Mouse (Mus musculus): ENCODE measurements around the gene Itga1. TPM values are rescaled to one million over a fixed set of nuclear protein-coding genes. Genes with fewer than 3 reads are reported as not detected.

Gene Itga1
- total RNA-seq, 2 experiments from 2014 or later, result 6.6 to 7.3 TPM

DNA sequence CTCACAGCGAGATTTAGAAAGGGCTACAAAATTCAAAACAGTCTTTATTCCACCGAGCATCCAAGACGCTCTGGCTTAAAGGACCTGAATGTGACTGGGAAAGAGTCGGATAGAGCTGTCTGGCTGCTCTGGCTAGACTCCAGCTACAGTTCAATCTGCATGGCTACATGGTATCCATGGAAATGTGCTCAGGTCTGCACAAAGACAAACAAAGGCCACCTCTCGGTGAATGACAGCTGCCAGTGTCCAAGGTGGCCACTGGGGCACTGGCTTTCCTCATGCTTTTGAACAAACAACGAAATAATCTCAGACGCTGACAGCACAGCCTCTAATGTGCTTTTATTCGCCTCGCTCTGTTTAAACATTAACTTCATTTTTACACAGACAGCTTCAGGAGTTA lies 178.4 kb downstream of the Itga1 start:
- no peak for DNase-seq (ENCODE audit: low spot score in 2 of 2)
- intact Hi-C loops (cut with DNase I), result no loop called here

DNA sequence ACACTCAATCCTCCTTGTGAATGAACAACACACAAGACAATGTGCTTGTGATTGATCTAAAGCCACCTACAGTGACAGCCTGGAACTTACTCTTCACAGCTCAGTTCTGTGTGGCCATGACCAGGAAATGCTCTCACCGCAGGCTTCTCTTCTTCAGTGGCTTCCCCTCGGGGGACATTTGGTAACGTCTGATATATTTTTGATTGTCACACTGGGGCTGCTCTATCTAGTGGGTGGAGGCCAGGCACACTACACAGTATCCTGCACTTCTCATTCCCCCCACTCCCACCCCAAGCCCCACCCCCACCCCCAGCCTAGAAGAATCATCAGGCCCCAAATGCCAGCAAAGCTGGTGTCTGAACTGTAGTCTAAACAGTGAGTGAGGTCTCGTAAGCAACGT lies 186.0 kb downstream of the Itga1 start:
- DNase-seq (ENCODE audit: low spot score in 2 of 2), result no peak
- intact Hi-C loops (cut with DNase I), result no loop called here

DNA sequence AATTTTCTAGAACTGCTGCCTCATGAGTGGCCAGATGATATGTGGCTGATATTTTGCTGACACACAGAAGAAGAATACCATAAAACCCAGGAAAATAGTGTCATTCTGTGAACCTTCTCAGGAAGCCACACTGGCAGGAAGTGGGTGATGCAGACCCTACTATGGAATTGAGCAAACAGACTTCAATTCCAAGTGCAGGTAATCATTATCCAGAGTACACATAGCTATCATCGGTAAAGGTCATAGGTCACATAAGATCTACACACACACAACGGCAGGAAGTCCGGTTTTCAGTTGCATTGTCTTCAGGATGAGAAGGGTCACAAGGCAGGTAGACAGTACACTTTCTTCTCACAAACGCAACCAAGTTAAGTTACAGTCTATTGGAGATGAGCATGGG lies 186.8 kb downstream of the Itga1 start:
- DNase-seq (ENCODE audit: low spot score in 2 of 2), result no peak
- intact Hi-C loops (cut with DNase I), result no loop called here

DNA sequence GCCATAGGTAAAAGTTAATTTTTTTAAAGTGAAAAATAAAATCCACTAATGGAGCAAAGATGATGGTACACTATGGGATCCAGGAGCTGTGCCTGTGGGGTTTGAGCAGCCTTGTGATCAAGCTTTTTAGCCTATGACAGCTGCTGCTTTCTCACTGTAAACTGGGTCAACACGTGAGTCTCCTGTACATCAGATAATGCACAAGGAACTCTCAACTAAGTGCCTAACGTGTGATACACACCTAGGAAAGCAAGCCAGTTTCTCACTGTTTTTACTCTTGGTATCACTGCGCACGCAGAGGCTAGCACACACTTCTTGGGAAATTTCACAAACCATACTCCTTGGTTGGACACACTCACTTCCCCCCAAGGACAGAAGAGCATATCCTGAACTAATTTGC lies 187.2 kb downstream of the Itga1 start:
- DNase-seq (ENCODE audit: low spot score in 2 of 2), result no peak
- intact Hi-C loops (cut with DNase I), result no loop called here

DNA sequence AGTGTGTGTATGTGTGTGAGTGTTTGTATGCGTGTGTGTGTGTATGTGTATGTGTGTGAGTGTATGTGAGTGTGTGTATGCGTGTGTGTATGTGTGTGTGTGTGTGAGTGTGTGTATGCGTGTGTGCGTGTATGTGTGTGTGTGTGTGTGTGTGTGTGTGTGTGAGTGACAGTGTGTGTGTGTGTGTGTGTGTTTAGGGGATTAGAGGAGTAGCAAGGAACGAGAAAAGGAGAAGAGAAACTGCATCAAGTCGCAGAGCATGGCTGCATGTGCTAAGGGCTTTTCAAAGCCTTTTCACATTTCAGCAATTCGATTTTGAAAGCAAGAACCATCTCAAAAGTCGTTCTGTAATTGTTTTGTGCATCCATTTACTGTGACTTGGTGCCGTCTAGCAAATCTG lies 191.1 kb downstream of the Itga1 start:
- intact Hi-C loops (cut with DNase I), result no loop called here
- no peak for DNase-seq (ENCODE audit: low spot score in 2 of 2)

DNA sequence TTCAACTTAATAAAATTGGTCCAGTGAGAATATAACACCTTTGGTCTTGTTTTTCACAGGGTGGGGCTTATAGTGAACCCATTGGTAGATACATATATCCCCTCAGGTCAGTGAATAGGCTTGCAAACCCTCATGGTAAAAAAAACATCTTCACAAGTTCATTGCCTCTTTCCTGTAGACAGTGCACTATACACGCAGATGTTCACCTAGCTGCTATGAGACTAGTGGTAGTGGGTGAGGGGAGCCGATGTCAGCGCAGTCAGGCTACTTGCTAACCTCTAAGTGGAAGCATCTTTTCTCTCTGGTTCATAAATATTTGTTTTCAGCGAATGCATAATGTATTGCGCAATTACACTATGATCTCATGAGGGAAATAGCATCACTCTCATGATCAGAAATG lies 192.2 kb downstream of the Itga1 start:
- intact Hi-C loops (cut with DNase I), result no loop called here
- no peak for DNase-seq (ENCODE audit: low spot score in 2 of 2)

DNA sequence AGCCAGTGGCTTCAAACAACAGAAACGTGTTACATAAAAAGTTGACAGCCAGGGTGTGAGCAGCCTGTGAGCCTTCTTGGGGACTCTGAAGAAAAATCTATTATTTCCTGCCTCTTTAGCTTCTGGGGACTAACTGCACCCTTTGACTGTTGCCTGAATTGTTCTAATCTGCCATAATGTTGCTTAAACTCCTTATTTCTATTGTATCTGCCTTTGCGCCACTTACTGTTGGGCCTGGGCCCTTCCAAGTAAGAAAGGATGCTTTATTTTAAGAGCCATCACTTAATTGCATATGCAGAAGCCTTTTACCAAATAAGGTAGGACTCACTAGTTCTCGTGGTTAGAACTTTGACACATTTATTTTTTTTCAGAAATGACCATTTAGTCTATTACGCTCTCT lies 193.9 kb downstream of the Itga1 start:
- intact Hi-C loops (cut with DNase I), result no loop called here
- no peak for DNase-seq (ENCODE audit: low spot score in 2 of 2)

Other genes starting within 250 kb of the Itga1 start
- gene Itga2, start 169.9 kb downstream of the Itga1 start, total RNA-seq (2021), result under 1 TPM; 0.05 to 0.07 TPM
- 10 to 100 TPM; 20.5 to 22.8 TPM for gene Pelo, start 11.8 kb downstream of the Itga1 start, total RNA-seq (2021)
- gene Gm49395, start within 50 bp of the Itga1 start, total RNA-seq (2021), result 1 to 10 TPM in 1 of 2 experiments, under 1 TPM in 1; 0.46 to 4.2 TPM

All from left cerebral cortex, postnatal 25 days (tissue).